Mouse (Mus musculus) cerebellum, adult 2 months (tissue): Measurements from ENCODE around the gene Syngr3. TPM values are rescaled to one million over a fixed set of nuclear protein-coding genes. Genes with fewer than 3 reads are reported as not detected.
"Not testable (repeated sequence)": the region's sequence is repeated elsewhere in the genome, so short reads cannot be mapped to it uniquely, and the experiment has no call there.

ENCODE experiments used
- DNase-seq, 2 experiments: peaks; one replicate each; pipeline ENCODE4 v3.0.0; 2021
- H3K27ac ChIP-seq: fragments of 200-500 bp; 2 replicates; pipeline ENCODE4 v1.5.1; 2012; ENCODE audit warnings: low read length, control low read depth, inconsistent platforms; ENCODE audit not compliant: insufficient read depth
- H3K27me3 ChIP-seq: fragments of 200-500 bp; 2 replicates; pipeline ENCODE4 v1.6.1; 2012; ENCODE audit warnings: inconsistent platforms, mild to moderate bottlenecking, low read length, moderate library complexity; ENCODE audit not compliant: control insufficient read depth, insufficient read depth
- H3K4me1 ChIP-seq: fragments of 200-500 bp; 2 replicates; pipeline ENCODE4 v1.6.1; 2011; ENCODE audit warnings: low read length; ENCODE audit not compliant: control insufficient read depth, insufficient read depth
- H3K4me3 ChIP-seq: fragments of 200-500 bp; replicated peaks from 2 replicates; pipeline ENCODE3; 2011; ENCODE audit warnings: mild to moderate bottlenecking, low read depth, low read length, control low read depth; ENCODE audit not compliant: insufficient read depth
- CTCF ChIP-seq: fragments of 200-500 bp; IDR thresholded peaks from 2 replicates; pipeline ENCODE4 v1.5.1; 2011; ENCODE audit warnings: low read depth, mild to moderate bottlenecking, control low read depth, low read length, moderate library complexity, borderline replicate concordance; ENCODE audit not compliant: insufficient read depth
- POLR2A ChIP-seq: fragments of 200-500 bp; IDR thresholded peaks from 2 replicates; pipeline ENCODE4 v1.6.1; 2011; ENCODE audit warnings: low read length, control low read depth, borderline replicate concordance; ENCODE audit not compliant: insufficient read depth
- WGBS: fragments of 180-500 bp; shearing (Covaris S2); methylation state at CpG from one replicate; pipeline ENCODE4 v1.1.7; 2018; 5-methylcytosine and 5-hydroxymethylcytosine counted together
- polyA plus RNA-seq: library from polyadenylated mRNA; depleted of rRNA; stranded (reverse); fragments of >200 nt; gene quantifications from 2 replicates; pipeline ENCODE4 v1.2.3, GENCODE M21; 2012

The Syngr3 gene
- polyA plus RNA-seq, 1 experiment, result 132 TPM

- H3K4me1 ChIP-seq, result peaks cover 4% of the 10 kb centered on the region
- WGBS, result 2% methylated on average over 12 of the region's 12 CpGs
- no peak for DNase-seq
- peak overlapping the region; percentile 78; the same call in 1 of the 2 replicates for H3K27ac ChIP-seq
- TF ChIP-seq CTCF (no peak), POLR2A (no peak)
- H3K4me3 ChIP-seq, result peak overlapping the region; percentile 91
- no peaks in the 10 kb centered on the region for H3K27me3 ChIP-seq
Measured at GRCm38 (mm10) chr17:24723122-24723880, 33.5 kb upstream of the Syngr3 start.

GRCm38 (mm10) chr17:24722220-24722924 is 32.6 kb upstream of the Syngr3 start:
- DNase-seq, result no peak
- WGBS, result 30% methylated on average over 13 of the region's 13 CpGs
- Histone ChIP-seq H3K27me3 (no peaks in the 10 kb centered on the region), H3K27ac (no peak overlapping the region), H3K4me1 (peaks cover 4% of the 10 kb centered on the region), H3K4me3 (no peak overlapping the region)
- TF ChIP-seq CTCF, result no peak
- 0 out of 2 replicates have a peak, but pooled peaks have one; percentile 14 for TF ChIP-seq POLR2A

GRCm38 (mm10) chr17:24721383-24721955 is 31.7 kb upstream of the Syngr3 start:
- not testable (repeated sequence) for H3K27me3 ChIP-seq, H3K4me3 ChIP-seq, H3K27ac ChIP-seq, DNase-seq, H3K4me1 ChIP-seq
- 60% methylated on average over 7 of the region's 7 CpGs for WGBS

- not testable (repeated sequence) for H3K27ac ChIP-seq, DNase-seq, H3K27me3 ChIP-seq, H3K4me1 ChIP-seq
- peak overlapping the region; percentile 37 for H3K4me3 ChIP-seq
- under 1% methylated on average over 11 of the region's 11 CpGs for WGBS
Measured at GRCm38 (mm10) chr17:24720616-24721015, 30.9 kb upstream of the Syngr3 start.

- DNase-seq, result peak; percentile 97 to 99
- peaks cover 4% of the 10 kb centered on the region for H3K4me1 ChIP-seq
- no peak for TF ChIP-seq CTCF
- peak; percentile 96 for TF ChIP-seq POLR2A
- peak overlapping the region; percentile 52 for H3K27ac ChIP-seq
- under 1% methylated on average over 61 of the region's 61 CpGs for WGBS
- no peaks in the 10 kb centered on the region for H3K27me3 ChIP-seq
- peak overlapping the region; percentile 88 for H3K4me3 ChIP-seq
Measured at GRCm38 (mm10) chr17:24719494-24720222, 29.9 kb upstream of the Syngr3 start.

GRCm38 (mm10) chr17:24718938-24719337 is 29.2 kb upstream of the Syngr3 start:
- H3K4me3 ChIP-seq, result peak overlapping the region; percentile 66
- not testable (repeated sequence) for H3K4me1 ChIP-seq, H3K27ac ChIP-seq, DNase-seq, H3K27me3 ChIP-seq
- 70% methylated on average over 5 of the region's 5 CpGs for WGBS

- H3K4me1 ChIP-seq, result peaks cover 4% of the 10 kb centered on the region
- TF ChIP-seq POLR2A (no peak), CTCF (no peak)
- no peak for DNase-seq
- H3K4me3 ChIP-seq, result no peak within 1 kb of the TSS
- H3K27ac ChIP-seq, result no peak within 1 kb of the TSS
- 79% methylated on average over 4 of the region's 4 CpGs for WGBS
- H3K27me3 ChIP-seq, result no peaks in the 10 kb centered on the region
Measured at GRCm38 (mm10) chr17:24717943-24718342, 28.2 kb upstream of the Syngr3 start, which contains the start of the genes Rnf151 and Rps2. Gene Rnf151 (minus strand): TSS chr17:24718063. Gene Rps2 (plus strand): TSS chr17:24718116.
